Mouse (Mus musculus) liver, embryonic 12.5 days (tissue): ENCODE results near the gene Gm15085. TPM values are rescaled to one million over a fixed set of nuclear protein-coding genes. Genes with fewer than 3 reads are reported as not detected.
"Not testable (repeated sequence)": the region's sequence is repeated elsewhere in the genome, so short reads cannot be mapped to it uniquely, and the experiment has no call there.

Source experiments
- ATAC-seq: fragments of 200-750 bp; cut with Nextera tagmentation; 2 replicates; pipeline ENCODE4 v1.8.0; 2017; ENCODE audit warnings: moderate number of reproducible peaks, mild to moderate bottlenecking, moderate library complexity
- H3K27ac ChIP-seq: fragments of 300-500 bp; sonication (generic); 2 replicates; pipeline ENCODE4 v1.5.1; 2016; ENCODE audit warnings: mild to moderate bottlenecking
- H3K27me3 ChIP-seq: fragments of 300-500 bp; sonication (generic); replicated peaks from 2 replicates; pipeline ENCODE4 v1.6.1; 2016; ENCODE audit warnings: mild to moderate bottlenecking, moderate library complexity
- H3K36me3 ChIP-seq: fragments of 300-500 bp; sonication (generic); 2 replicates; pipeline ENCODE4 v1.6.1; 2016; ENCODE audit warnings: mild to moderate bottlenecking, moderate library complexity
- H3K4me1 ChIP-seq: fragments of 300-500 bp; sonication (generic); 2 replicates; pipeline ENCODE4 v1.6.1; 2016
- H3K4me2 ChIP-seq: fragments of 300-500 bp; sonication (generic); 2 replicates; pipeline ENCODE4 v1.6.1; 2016; ENCODE audit warnings: mild to moderate bottlenecking, moderate library complexity
- H3K4me3 ChIP-seq: fragments of 300-500 bp; sonication (generic); 2 replicates; pipeline ENCODE4 v1.5.1; 2016; ENCODE audit warnings: mild to moderate bottlenecking, moderate library complexity
- H3K9ac ChIP-seq: fragments of 300-500 bp; sonication (generic); 2 replicates; pipeline ENCODE4 v1.6.1; 2016; ENCODE audit warnings: mild to moderate bottlenecking, moderate library complexity
- H3K9me3 ChIP-seq: fragments of 300-500 bp; sonication (generic); replicated peaks from 2 replicates; pipeline ENCODE4 v1.6.1; 2016; ENCODE audit warnings: mild to moderate bottlenecking, moderate library complexity
- WGBS: fragments of 180-500 bp; shearing (Covaris S2); methylation state at CpG from one replicate; pipeline ENCODE4 v1.1.7; 2016; ENCODE audit not compliant: insufficient replicate concordance; 5-methylcytosine and 5-hydroxymethylcytosine counted together
- polyA plus RNA-seq: library from polyadenylated mRNA; unstranded; fragments of >200 nt; fragmentation: Nextera tagmentation; extraction: Ambion mirVana; gene quantifications from 2 replicates; pipeline ENCODE4 v1.2.1, GENCODE M21; 2016

Gm15085 gene
- not detected in 2 replicates for polyA plus RNA-seq

- not testable (repeated sequence) for H3K36me3 ChIP-seq, H3K27ac ChIP-seq, H3K27me3 ChIP-seq, H3K4me3 ChIP-seq, H3K9me3 ChIP-seq, ATAC-seq, H3K4me2 ChIP-seq, H3K9ac ChIP-seq, H3K4me1 ChIP-seq
- no CpG with 5 or more reads among the region's 6 CpGs for WGBS
These were observed at the start of gene Gm15085 for GRCm38 (mm10) chrX:149447317-149447716. Gene Gm15085 (plus strand): TSS chrX:149447617.

Other genes with a start within 250 kb of the Gm15085 start
- not detected in 2 replicates for gene Gm15093, start 175.2 kb upstream of the Gm15085 start, polyA plus RNA-seq
- gene Gm10439, start 147.0 kb downstream of the Gm15085 start, polyA plus RNA-seq, result not detected in 2 replicates